Mouse (Mus musculus) heart, embryonic 11.5 days (tissue): ENCODE results near the gene Cyfip2. TPM values are rescaled to one million over a fixed set of nuclear protein-coding genes. Genes with fewer than 3 reads are reported as not detected.

ENCODE experiments used
- ATAC-seq: fragments of 200-750 bp; cut with Nextera tagmentation; replicated peaks from 2 replicates; pipeline ENCODE4 v1.8.0; 2017; ENCODE audit warnings: moderate library complexity; ENCODE audit not compliant: insufficient number of reproducible peaks, low FRiP score, low TSS enrichment
- H3K27ac ChIP-seq: fragments of 300-500 bp; sonication (generic); 2 replicates; pipeline ENCODE4 v1.5.1; 2014; ENCODE audit warnings: mild to moderate bottlenecking, low read depth, low read length
- H3K27me3 ChIP-seq: fragments of 300-500 bp; sonication (generic); 2 replicates; pipeline ENCODE4 v1.6.1; 2014; ENCODE audit warnings: mild to moderate bottlenecking, low read length, mixed read lengths; ENCODE audit not compliant: control insufficient read depth, insufficient read depth
- H3K36me3 ChIP-seq: fragments of 300-500 bp; sonication (generic); 2 replicates; pipeline ENCODE4 v1.6.1; 2014; ENCODE audit warnings: mild to moderate bottlenecking, low read length, moderate library complexity, mixed read lengths; ENCODE audit not compliant: control insufficient read depth, insufficient read depth
- H3K4me1 ChIP-seq: fragments of 300-500 bp; sonication (generic); 2 replicates; pipeline ENCODE4 v1.6.1; 2014; ENCODE audit warnings: low read length; ENCODE audit not compliant: control insufficient read depth, insufficient read depth
- H3K4me2 ChIP-seq: fragments of 300-500 bp; sonication (generic); 2 replicates; pipeline ENCODE4 v1.6.1; 2014; ENCODE audit warnings: mild to moderate bottlenecking, moderate library complexity
- H3K4me3 ChIP-seq: fragments of 300-500 bp; sonication (generic); 2 replicates; pipeline ENCODE4 v1.5.1; 2014; ENCODE audit warnings: low read depth, low read length
- H3K9ac ChIP-seq: fragments of 300-500 bp; sonication (generic); 2 replicates; pipeline ENCODE4 v1.6.1; 2014; ENCODE audit warnings: mild to moderate bottlenecking, low read depth, low read length, moderate library complexity
- H3K9me3 ChIP-seq: fragments of 300-500 bp; sonication (generic); replicated peaks from 2 replicates; pipeline ENCODE4 v1.6.1; 2016; ENCODE audit warnings: low read length; ENCODE audit not compliant: control insufficient read depth
- WGBS: fragments of 180-500 bp; shearing (Covaris S2); extraction: QIAGEN DNeasy Blood & Tissue Kit; methylation state at CpG from one replicate; pipeline ENCODE4 v1.1.7; 2014; ENCODE audit not compliant: insufficient replicate concordance; 5-methylcytosine and 5-hydroxymethylcytosine counted together
- polyA plus RNA-seq: library from polyadenylated mRNA; unstranded; fragments of >200 nt; fragmentation: Nextera tagmentation; extraction: Ambion mirVana; gene quantifications from 2 replicates; pipeline ENCODE4 v1.2.1, GENCODE M21; 2014

The Cyfip2 gene
- polyA plus RNA-seq, 1 experiment from 2014 or later = 5.7 TPM

DNA sequence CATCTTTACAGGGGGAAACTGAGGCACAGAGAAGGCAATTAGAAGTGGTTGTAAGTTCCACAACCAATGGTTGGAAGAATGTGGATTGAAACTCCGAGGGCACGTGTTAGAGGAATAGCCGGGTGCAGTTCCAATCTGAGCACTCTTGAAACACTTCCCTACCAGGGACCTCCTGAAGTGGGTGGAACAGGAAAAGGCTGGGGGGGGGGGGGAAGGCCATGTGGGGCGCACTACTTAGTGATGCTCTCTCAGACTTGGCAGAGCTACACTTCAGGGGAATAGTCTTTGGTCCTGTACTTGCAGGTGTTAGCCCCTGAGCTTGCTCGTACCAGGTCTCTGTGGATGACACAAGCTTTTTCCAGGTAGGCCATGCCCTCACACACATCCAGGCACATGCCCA, 23.4 kb upstream of the Cyfip2 start:
- WGBS = 75% methylated on average over 5 of the region's 5 CpGs
- no peaks in the 10 kb centered on the region for H3K27me3 ChIP-seq
- H3K4me3 ChIP-seq = no peak overlapping the region

DNA sequence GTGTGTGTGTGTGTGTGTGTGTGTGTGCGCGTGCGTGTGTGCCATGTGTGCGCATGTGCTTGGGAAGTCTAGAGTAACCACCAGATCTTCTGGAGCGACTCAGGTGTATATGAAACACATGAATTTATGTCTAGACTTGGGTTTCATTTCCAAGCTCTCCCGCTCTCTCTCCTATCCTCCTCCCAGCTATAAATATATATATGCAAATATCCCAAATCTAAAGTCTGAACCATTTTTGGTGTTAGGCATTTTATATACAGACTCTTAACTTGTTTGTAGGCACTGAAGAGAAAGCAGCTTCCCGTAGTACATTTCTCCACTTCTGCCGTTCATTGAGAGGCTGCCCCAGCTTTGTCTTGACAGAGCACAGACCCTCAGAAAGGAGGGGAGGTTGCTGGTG, 19.6 kb upstream of the Cyfip2 start:
- H3K27me3 ChIP-seq = no peaks in the 10 kb centered on the region
- H3K9ac ChIP-seq = no peak overlapping the region
- no peak for ATAC-seq
- no peaks in the 10 kb centered on the region for H3K9me3 ChIP-seq
- H3K36me3 ChIP-seq = no peaks in the 10 kb centered on the region
- H3K27ac ChIP-seq = no peak overlapping the region
- no peak overlapping the region for H3K4me3 ChIP-seq
- no peak overlapping the region for H3K4me2 ChIP-seq
- 88% methylated on average over 8 of the region's 8 CpGs for WGBS
- H3K4me1 ChIP-seq = no peaks in the 10 kb centered on the region

More for the DNA sequence above, 23.4 kb upstream of the Cyfip2 start:
- ATAC-seq = no peak
- Histone ChIP-seq H3K9ac (no peak overlapping the region), H3K27ac (no peak overlapping the region), H3K36me3 (no peaks in the 10 kb centered on the region), H3K4me1 (no peaks in the 10 kb centered on the region), H3K4me2 (no peak overlapping the region), H3K9me3 (no peaks in the 10 kb centered on the region)

DNA sequence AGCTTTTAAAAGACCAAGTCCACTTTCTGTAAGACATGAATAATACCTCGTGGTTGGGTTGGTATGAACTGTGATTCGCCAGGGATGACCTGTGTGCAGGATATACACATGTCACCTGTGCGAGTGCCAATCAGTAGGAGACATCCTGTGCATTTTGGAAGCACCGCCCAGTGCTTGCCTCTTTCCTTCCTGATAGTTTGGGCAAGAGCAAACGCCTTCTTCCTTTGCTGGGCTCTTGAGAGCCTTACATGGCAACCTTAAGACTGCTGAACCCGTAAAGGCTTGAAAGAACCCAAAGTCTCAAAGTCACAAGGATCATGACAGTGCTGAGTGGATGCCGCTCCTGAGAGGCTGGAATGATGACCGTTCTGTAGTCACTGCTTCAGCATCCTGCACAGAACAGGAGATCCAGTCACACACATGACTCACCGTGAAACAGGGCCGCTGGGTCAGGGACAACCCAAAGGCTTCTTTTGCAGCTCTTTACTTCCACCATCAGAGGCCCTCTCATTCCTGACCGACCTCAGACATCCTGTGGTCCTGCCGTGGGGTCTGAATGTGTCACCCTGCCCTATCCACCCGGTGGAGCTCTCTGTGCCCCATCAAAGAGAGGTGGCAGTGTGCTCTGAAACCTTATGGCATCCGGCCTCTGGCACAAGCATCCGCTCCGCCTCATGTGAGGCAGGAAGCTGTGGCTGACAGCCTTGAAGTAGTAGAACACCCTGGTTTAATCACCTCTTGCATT, 13.8 kb upstream of the Cyfip2 start:
- Histone ChIP-seq H3K27me3 (no peaks in the 10 kb centered on the region), H3K9me3 (no peaks in the 10 kb centered on the region), H3K4me3 (no peak overlapping the region), H3K9ac (no peak overlapping the region), H3K4me2 (no peak overlapping the region), H3K36me3 (no peaks in the 10 kb centered on the region), H3K27ac (no peak overlapping the region), H3K4me1 (no peaks in the 10 kb centered on the region)
- no peak for ATAC-seq
- WGBS = 77% methylated on average over 16 of the region's 16 CpGs

DNA sequence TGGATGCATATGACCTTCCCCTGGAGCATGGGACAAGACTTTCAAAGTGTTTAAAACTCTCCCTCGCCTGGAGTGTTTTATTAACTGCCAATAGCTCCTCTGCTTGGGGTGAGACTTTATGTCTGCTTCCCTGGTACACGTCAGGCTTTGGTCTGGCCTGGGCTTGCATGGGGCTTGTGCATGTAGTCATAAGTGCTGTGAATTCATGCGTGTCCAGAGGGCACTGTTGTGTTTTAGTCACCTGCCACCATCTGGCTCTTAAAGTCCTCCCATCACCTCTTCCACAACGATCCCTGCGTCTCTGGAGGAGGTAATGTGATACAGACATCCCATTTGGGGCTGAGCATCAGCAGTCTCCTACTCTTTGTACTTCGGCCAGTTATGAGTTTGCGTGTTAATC, 8.9 kb upstream of the Cyfip2 start:
- Histone ChIP-seq H3K27ac (no peak overlapping the region), H3K27me3 (no peaks in the 10 kb centered on the region), H3K4me3 (no peak overlapping the region), H3K4me1 (no peaks in the 10 kb centered on the region), H3K36me3 (no peaks in the 10 kb centered on the region), H3K4me2 (no peak overlapping the region), H3K9me3 (no peaks in the 10 kb centered on the region), H3K9ac (no peak overlapping the region)
- WGBS = 75% methylated on average over 7 of the region's 7 CpGs
- ATAC-seq = no peak

DNA sequence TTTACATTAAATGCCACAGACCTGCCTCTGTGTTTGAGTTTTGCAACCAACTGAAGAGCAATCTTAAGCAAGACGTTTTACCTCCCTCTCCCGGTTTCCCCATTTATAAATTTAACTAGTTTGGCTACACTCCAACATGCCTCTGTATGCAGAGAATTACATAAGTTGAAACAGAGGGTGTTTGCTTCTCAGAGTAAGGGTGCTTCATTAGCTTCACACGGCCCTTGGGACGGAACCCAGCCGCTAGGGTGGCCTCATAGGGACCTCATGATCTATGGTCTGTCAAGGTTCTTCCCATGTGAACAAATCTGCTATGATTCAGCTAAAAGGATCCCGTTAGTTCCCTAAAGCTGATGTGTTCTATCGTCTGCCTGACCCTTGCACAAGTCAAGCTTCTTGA, 1.9 kb upstream of the Cyfip2 start:
- peaks cover 13% of the 10 kb centered on the region; the same call in 1 of the 2 replicates for H3K27me3 ChIP-seq
- no peak overlapping the region for H3K27ac ChIP-seq
- H3K9me3 ChIP-seq = no peaks in the 10 kb centered on the region
- no peak overlapping the region for H3K4me3 ChIP-seq
- H3K4me2 ChIP-seq = no peak overlapping the region
- no peak overlapping the region for H3K9ac ChIP-seq
- no peak for ATAC-seq
- peaks cover 8% of the 10 kb centered on the region; the same call in 1 of the 2 replicates for H3K4me1 ChIP-seq
- H3K36me3 ChIP-seq = no peaks in the 10 kb centered on the region
- 67% methylated on average over 7 of the region's 7 CpGs for WGBS

GRCm38 (mm10) chr11:46313851-46314250, 1.2 kb upstream of the Cyfip2 start:
- peaks cover 13% of the 10 kb centered on the region; the same call in 1 of the 2 replicates for H3K27me3 ChIP-seq
- H3K9me3 ChIP-seq = no peaks in the 10 kb centered on the region
- H3K4me2 ChIP-seq = no peak overlapping the region
- H3K36me3 ChIP-seq = no peaks in the 10 kb centered on the region
- ATAC-seq = no peak
- WGBS = 80% methylated on average over 6 of the region's 6 CpGs
- H3K27ac ChIP-seq = no peak overlapping the region
- H3K4me1 ChIP-seq = peaks cover 8% of the 10 kb centered on the region; the same call in 1 of the 2 replicates
- H3K4me3 ChIP-seq = no peak overlapping the region
- no peak overlapping the region for H3K9ac ChIP-seq

- ATAC-seq = peak; percentile 78
- Histone ChIP-seq H3K4me3 (peak overlapping the region; percentile 75), H3K9me3 (no peaks in the 10 kb centered on the region), H3K9ac (peak overlapping the region; percentile 72), H3K36me3 (no peaks in the 10 kb centered on the region), H3K4me2 (peak overlapping the region; percentile 99), H3K4me1 (peaks cover 8% of the 10 kb centered on the region; the same call in 1 of the 2 replicates), H3K27ac (no peak overlapping the region), H3K27me3 (peaks cover 13% of the 10 kb centered on the region; the same call in 1 of the 2 replicates)
- WGBS = under 1% methylated on average over 70 of the region's 71 CpGs
Measured at GRCm38 (mm10) chr11:46311703-46312522, 746 bp downstream of the Cyfip2 start.

DNA sequence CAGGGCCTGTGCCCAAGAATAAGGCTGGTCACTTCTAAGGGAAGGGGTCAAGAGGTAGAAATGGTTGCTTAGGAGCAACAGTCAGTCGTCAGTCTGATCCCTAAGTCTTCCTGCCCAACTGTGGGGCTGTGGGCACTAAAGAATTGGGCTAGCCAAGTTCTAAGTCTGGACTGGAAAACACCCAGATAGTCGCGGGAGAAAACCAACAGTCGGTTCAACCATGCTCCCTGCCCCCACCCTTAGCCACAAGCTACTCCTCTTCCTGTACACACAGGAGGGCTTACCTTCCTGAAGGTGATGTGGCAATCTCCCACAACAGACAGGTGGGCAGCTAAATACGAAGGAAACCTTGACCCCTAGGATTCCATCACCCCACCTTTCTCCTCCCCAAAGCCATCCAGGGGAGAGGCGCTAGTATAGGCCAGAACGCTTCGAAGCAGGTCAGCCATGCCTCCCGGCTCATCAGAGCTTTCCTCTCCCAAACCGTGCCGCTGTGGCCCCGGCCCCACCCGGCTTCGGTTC, 1.4 kb downstream of the Cyfip2 start:
- 10% methylated on average over 14 of the region's 14 CpGs for WGBS
- Histone ChIP-seq H3K4me2 (peak overlapping the region; percentile 99), H3K27ac (no peak overlapping the region), H3K9me3 (no peaks in the 10 kb centered on the region), H3K4me1 (peaks cover 8% of the 10 kb centered on the region; the same call in 1 of the 2 replicates), H3K4me3 (peak overlapping the region; percentile 75), H3K36me3 (no peaks in the 10 kb centered on the region), H3K9ac (peak overlapping the region; percentile 72), H3K27me3 (peaks cover 13% of the 10 kb centered on the region; the same call in 1 of the 2 replicates)
- ATAC-seq = no peak
